Mouse (Mus musculus): ENCODE results near the gene Pla2g4e. TPM values are rescaled to one million over a fixed set of nuclear protein-coding genes. Genes with fewer than 3 reads are reported as not detected.

Gene Pla2g4e
- polyA plus RNA-seq, 1 experiment from 2014 or later: 1.3 TPM

DNA sequence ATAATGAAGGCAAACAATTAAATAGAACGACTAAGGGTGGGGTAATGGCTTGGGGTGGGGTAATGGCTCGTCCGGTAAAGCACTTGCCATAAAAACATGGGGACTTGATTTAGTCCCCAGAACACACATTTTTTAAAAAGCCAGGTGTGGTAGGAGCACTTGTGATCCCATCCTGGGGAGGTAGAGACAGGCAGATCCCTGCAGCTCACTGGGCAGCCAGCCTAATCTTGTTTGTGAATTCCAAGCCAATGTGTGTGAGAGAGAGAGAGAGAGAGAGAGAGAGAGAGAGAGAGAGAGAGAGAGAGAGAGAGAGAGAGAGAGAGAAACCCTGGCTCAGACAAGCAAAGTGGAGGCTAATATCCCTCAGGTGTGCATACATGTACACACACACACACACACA, 9.8 kb downstream of the Pla2g4e start:
- Histone ChIP-seq H3K4me1 (replicated peaks) (no peaks in the 10 kb centered on the region), H3K9ac (no peak overlapping the region), H3K9me3 (no peaks in the 10 kb centered on the region), H3K36me3 (no peaks in the 10 kb centered on the region), H3K27me3 (no peaks in the 10 kb centered on the region), H3K27ac (replicated peaks) (no peak overlapping the region), H3K4me3 (no peak overlapping the region), H3K4me2 (no peak overlapping the region)
- ATAC-seq (ENCODE audit: low read depth): no peak
- WGBS: 66% methylated on average over 3 of the region's 3 CpGs

DNA sequence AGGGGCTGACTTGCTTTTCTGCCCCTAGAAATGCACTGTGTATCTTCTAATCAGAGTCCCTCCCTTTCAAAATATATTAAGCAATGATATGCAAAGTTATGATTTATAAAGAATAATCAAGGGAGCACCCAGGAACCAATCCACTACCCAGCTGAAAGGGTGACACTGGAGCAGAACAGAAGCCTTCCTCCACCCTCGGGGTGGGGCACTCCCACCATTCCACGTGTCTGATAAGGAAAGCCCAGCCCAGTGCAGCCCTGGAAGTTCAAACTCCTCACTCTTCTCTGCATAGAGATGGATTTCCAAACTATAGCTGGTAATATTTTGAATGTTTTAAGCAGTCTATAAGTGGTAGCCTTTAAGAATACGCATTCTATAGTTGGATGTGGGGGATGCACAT, 13.5 kb downstream of the Pla2g4e start:
- H3K4me2 ChIP-seq: no peak overlapping the region
- WGBS: 71% methylated on average over 3 of the region's 3 CpGs
- H3K27ac ChIP-seq (replicated peaks): no peak overlapping the region
- H3K4me3 ChIP-seq: no peak overlapping the region
- H3K4me1 ChIP-seq (replicated peaks): no peaks in the 10 kb centered on the region
- H3K36me3 ChIP-seq: no peaks in the 10 kb centered on the region
- H3K9ac ChIP-seq: no peak overlapping the region
- no peak for ATAC-seq (ENCODE audit: low read depth)
- H3K27me3 ChIP-seq: no peaks in the 10 kb centered on the region
- H3K9me3 ChIP-seq: no peaks in the 10 kb centered on the region

DNA sequence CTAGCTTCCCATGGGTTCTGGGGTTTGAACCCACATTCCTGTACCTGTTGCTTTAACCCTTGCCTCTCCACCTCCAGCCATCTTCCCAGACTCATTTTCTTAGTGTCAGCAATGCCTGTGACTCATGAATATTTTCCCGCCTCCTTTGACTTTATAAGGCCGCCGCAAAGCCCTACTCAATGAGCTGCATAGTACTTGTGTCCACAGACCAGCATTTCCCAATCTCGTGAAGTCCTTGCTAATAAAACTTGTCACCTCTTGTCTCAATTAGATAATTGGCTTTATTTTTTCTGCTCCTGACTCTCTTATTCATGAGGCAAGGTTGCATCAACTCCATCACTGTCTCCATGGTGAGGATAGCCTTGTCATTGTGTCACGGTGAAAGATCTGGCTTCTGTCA, 30.5 kb downstream of the Pla2g4e start:
- no peaks in the 10 kb centered on the region for H3K27me3 ChIP-seq
- WGBS: 92% methylated on average over 5 of the region's 5 CpGs
- H3K9ac ChIP-seq: no peak overlapping the region
- H3K36me3 ChIP-seq: no peaks in the 10 kb centered on the region
- no peak for ATAC-seq (ENCODE audit: low read depth)
- no peak overlapping the region for H3K27ac ChIP-seq (replicated peaks)
- no peaks in the 10 kb centered on the region for H3K4me1 ChIP-seq (replicated peaks)
- H3K4me3 ChIP-seq: no peak overlapping the region
- H3K4me2 ChIP-seq: no peak overlapping the region
- H3K9me3 ChIP-seq: no peaks in the 10 kb centered on the region

DNA sequence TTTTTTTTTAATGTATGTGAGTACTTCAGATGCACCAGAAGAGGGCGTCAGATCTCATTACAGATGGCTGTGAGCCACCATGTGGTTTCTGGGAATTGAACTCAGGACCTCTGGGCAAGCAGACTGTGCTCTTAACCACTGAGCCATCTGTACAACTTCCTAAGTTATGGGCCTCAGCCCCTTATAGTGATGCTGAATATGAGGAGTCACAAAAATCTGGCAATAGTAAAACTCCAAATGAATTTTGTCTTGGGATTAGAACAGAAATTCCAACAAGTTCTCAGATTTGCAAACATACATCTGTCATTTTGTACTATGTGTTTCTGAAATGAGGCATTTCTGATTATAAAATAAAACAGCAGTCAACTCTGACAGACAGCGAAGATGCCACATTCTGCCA, 33.7 kb downstream of the Pla2g4e start:
- ATAC-seq (ENCODE audit: low read depth): no peak
- Histone ChIP-seq H3K9ac (no peak overlapping the region), H3K36me3 (no peaks in the 10 kb centered on the region), H3K4me2 (no peak overlapping the region), H3K27ac (replicated peaks) (no peak overlapping the region), H3K4me1 (replicated peaks) (no peaks in the 10 kb centered on the region), H3K4me3 (no peak overlapping the region), H3K27me3 (no peaks in the 10 kb centered on the region), H3K9me3 (no peaks in the 10 kb centered on the region)
- WGBS: 64% methylated on average over 2 of the region's 2 CpGs

DNA sequence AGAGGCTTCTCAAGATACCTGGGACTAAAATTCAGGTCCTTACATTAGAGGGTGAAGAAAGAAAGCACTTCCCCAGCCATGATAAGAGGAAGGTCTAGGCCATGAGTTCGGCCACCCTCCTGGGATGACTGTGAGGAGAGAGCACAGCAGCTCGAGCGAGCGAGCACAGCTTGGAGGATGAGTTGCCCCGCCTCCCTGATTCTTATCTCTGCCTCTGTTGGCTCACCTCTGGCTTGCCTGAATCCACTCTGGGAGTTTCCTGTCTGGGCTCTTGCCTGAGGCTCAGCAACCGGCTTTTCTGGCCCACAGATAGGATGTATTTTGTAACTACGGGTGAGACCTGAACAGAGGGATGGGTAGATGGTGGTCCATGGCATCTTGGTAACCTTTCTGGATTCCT, 37.2 kb downstream of the Pla2g4e start:
- Histone ChIP-seq H3K27ac (replicated peaks) (no peak overlapping the region), H3K4me1 (replicated peaks) (no peaks in the 10 kb centered on the region), H3K36me3 (no peaks in the 10 kb centered on the region), H3K4me3 (no peak overlapping the region), H3K9me3 (no peaks in the 10 kb centered on the region), H3K9ac (no peak overlapping the region), H3K27me3 (no peaks in the 10 kb centered on the region), H3K4me2 (no peak overlapping the region)
- ATAC-seq (ENCODE audit: low read depth): no peak
- 69% methylated on average over 7 of the region's 7 CpGs for WGBS

DNA sequence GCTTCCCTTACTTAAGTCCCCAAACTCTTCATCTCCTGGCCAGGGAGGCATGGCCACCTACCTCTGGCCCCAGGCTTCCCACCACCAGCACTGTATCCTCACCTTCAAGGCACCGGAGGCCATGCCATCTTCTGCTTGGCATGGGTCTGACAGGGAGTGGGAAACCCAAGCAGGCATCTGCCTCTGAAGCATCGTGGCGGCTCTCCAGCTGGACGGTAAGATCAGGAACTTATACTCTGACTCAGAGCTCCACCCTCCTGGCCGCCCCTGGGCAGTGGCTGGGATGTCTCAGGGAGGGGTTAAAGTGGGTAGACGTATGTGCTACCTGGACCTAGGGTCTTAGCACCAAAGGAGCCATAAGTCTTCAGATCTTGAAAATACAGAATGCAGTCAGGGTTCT, 38.1 kb downstream of the Pla2g4e start:
- no peaks in the 10 kb centered on the region for H3K27me3 ChIP-seq

DNA sequence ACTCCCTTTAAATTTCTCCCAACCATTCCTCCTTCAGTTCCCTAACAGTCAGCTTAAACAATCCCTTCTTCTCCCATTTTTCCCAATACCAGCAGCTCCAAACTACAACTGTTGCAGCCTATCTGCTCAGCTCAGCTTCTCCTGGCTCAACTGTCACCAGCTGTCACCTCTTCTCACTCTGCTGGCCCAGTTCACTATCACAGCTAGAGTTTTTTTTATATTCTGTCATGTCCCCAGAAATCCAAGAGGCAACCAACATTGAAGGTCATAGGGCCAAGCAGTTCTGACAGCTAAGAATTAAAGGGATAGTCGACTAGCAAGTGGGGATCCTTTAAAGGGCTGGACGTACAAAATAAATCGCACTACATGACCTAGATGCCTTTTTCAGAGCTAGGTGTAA, 41.4 kb downstream of the Pla2g4e start:
- 74% methylated on average over 3 of the region's 3 CpGs for WGBS
- Histone ChIP-seq H3K4me3 (no peak overlapping the region), H3K27me3 (no peaks in the 10 kb centered on the region), H3K27ac (replicated peaks) (no peak overlapping the region), H3K4me2 (no peak overlapping the region), H3K4me1 (replicated peaks) (no peaks in the 10 kb centered on the region), H3K9ac (no peak overlapping the region), H3K9me3 (no peaks in the 10 kb centered on the region), H3K36me3 (no peaks in the 10 kb centered on the region)
- no peak for ATAC-seq (ENCODE audit: low read depth)

More for the DNA sequence above, 38.1 kb downstream of the Pla2g4e start:
- Histone ChIP-seq H3K4me3 (no peak overlapping the region), H3K9ac (no peak overlapping the region), H3K4me1 (replicated peaks) (no peaks in the 10 kb centered on the region), H3K9me3 (no peaks in the 10 kb centered on the region), H3K4me2 (no peak overlapping the region), H3K36me3 (no peaks in the 10 kb centered on the region), H3K27ac (replicated peaks) (no peak overlapping the region)
- 90% methylated on average over 6 of the region's 6 CpGs for WGBS
- ATAC-seq (ENCODE audit: low read depth): no peak

DNA sequence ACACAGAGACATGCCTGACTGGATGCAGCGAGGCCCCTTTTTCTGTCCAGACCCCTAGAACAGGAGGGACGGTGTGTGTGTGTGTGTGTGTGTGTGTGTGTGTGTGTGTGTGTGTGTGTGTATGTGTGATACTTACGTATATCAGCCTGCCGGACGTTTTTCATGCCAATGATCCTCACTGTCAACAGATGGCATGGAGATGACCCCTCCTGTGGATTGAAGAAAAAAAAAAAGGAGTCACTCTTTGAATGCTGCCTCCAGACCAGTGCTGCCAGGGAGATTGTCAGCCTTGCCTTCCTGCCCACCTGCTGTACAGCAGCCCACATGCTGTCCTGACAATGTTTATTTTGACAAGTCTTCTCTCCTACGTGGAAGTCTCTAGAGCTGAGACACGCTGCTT, 45.1 kb downstream of the Pla2g4e start:
- Histone ChIP-seq H3K9ac (no peak overlapping the region), H3K36me3 (no peaks in the 10 kb centered on the region), H3K27ac (replicated peaks) (no peak overlapping the region), H3K27me3 (no peaks in the 10 kb centered on the region), H3K4me2 (no peak overlapping the region), H3K9me3 (no peaks in the 10 kb centered on the region), H3K4me3 (no peak overlapping the region), H3K4me1 (replicated peaks) (no peaks in the 10 kb centered on the region)
- ATAC-seq (ENCODE audit: low read depth): no peak
- WGBS: 79% methylated on average over 6 of the region's 7 CpGs

DNA sequence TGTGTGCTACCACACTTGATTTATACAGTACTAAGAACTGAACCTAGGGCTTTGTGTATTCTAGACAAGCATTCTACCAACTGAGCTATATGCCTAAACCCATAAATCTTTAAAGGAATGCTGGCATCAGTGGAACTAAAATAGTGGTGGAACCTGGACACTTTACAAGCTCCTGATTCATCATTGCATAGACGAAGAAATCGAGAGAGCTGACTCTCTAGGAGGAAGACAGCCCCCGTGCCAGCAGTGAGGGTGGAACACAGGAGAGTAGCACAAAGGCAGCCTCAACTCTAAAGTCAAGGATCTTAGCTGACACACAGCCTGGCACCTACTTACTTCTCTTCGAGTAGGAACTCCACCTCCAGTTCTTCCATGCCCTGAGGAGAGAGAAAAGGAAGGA, 57.0 kb downstream of the Pla2g4e start:
- no peak for ATAC-seq (ENCODE audit: low read depth)

DNA sequence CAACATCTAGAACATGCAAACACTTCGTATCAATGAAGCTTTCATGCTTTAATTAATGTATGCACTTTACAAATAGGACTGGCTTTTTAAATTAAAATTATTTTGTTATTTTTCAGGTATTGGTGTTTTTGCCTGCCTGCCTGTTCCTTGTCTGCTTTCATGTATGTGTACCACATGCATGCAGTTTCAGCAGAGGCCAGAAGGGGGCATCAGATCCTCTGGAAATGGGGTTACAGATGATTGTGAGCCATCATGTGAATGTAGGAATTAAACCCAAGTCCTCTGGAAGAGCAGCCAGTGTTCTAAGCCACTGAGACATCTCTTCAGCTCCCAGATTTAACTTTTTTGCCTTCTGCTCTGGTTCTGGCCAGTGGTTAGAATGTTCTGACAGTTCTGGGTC, 57.6 kb downstream of the Pla2g4e start:
- Histone ChIP-seq H3K4me1 (replicated peaks) (no peaks in the 10 kb centered on the region), H3K9ac (no peak overlapping the region), H3K9me3 (no peaks in the 10 kb centered on the region; the same call in 1 of the 2 replicates), H3K4me3 (no peak overlapping the region), H3K27me3 (no peaks in the 10 kb centered on the region), H3K4me2 (no peak overlapping the region), H3K27ac (replicated peaks) (no peak overlapping the region), H3K36me3 (no peaks in the 10 kb centered on the region)
- WGBS: 93% methylated on average over 1 of the region's 1 CpGs
- ATAC-seq (ENCODE audit: low read depth): no peak

More for the DNA sequence above, 57.0 kb downstream of the Pla2g4e start:
- Histone ChIP-seq H3K4me2 (no peak overlapping the region), H3K9ac (no peak overlapping the region), H3K4me3 (no peak overlapping the region), H3K27ac (replicated peaks) (no peak overlapping the region), H3K36me3 (no peaks in the 10 kb centered on the region), H3K9me3 (no peaks in the 10 kb centered on the region; the same call in 1 of the 2 replicates), H3K4me1 (replicated peaks) (no peaks in the 10 kb centered on the region), H3K27me3 (no peaks in the 10 kb centered on the region)
- WGBS: 86% methylated on average over 4 of the region's 4 CpGs

DNA sequence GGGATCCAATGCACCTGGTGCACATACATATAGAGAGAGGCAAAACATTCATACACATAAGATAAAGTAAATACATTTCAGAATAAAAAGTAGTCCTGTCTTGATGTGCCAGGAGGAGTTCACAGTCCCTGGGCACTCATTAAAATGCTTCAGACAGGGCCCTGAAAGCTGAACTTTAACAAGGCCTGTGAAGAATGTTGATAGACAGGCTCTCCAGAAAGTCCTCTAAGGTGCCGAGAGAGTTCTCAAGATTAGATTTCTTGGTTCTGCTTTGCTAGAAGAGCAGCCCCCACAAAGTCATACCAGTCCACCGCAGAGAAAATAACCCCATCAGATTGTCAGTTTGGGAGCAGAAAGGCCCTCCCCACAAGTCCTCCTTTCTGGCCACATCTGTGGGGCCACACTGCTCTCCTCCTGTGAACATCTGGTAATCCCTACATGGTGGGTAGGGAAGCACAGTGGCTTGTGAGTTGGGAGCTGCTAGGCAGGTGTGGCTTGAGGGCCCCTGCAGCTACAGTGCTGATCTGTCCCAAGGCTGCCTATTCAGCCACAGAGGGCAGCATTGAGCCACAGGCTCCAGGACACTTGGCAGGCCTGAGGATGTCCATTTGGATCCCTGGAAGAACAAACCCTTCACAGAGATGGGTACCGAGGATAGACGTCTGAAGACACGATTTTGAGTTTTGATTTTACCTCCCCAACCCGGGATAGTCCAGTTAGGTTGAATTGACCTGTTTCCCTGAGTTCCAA, 59.4 kb downstream of the Pla2g4e start:
- H3K9me3 ChIP-seq: no peaks in the 10 kb centered on the region; the same call in 1 of the 2 replicates
- 81% methylated on average over 6 of the region's 6 CpGs for WGBS
- no peak for ATAC-seq (ENCODE audit: low read depth)

DNA sequence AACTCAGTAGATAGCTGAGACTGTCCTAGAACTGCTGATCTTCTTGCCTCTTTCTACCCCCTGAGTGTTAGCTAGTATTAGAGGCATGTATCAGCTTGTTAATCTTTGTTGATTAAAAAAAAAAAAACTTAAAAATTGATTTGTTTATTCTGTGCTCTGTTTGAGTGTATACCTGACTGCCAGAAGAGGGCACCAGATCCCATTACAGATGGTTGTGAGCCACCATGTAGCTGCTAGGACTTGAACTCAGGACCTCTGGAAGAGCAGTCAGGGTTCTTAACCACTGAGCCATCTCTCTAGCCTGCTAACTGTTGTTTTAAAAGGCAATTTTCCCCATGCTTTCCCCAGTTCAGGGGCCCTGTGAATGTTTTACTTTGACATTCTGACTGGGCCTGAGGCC, 66.2 kb downstream of the Pla2g4e start:
- ATAC-seq (ENCODE audit: low read depth): no peak
- no peak overlapping the region for H3K4me3 ChIP-seq

More for the DNA sequence above, 59.4 kb downstream of the Pla2g4e start:
- Histone ChIP-seq H3K36me3 (no peaks in the 10 kb centered on the region), H3K27ac (replicated peaks) (no peak overlapping the region), H3K9ac (no peak overlapping the region), H3K4me1 (replicated peaks) (no peaks in the 10 kb centered on the region), H3K27me3 (no peaks in the 10 kb centered on the region), H3K4me3 (no peak overlapping the region), H3K4me2 (no peak overlapping the region)

DNA sequence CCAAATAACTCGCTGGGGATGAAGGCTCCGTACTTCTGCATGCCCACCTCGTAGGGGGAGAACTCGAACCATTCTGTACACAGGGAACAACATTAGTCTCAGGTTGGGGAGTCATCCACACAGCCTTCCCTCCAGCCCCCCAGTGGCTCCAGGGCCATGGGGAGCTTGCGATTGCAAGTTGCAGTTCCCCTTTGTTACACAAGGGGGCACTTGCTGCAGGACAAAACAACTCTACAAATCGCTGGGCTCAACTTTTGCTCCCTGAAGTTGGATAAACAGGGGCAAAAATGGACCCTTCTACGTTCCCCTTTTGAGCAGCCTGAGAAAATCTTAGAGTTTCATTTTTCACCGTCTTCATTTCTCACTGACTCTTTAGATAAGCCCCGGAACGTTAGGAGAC, 71.4 kb downstream of the Pla2g4e start:
- H3K4me1 ChIP-seq (replicated peaks): no peaks in the 10 kb centered on the region
- H3K9me3 ChIP-seq: no peaks in the 10 kb centered on the region
- no peaks in the 10 kb centered on the region for H3K36me3 ChIP-seq
- H3K27me3 ChIP-seq: 0 out of 2 replicates have a peak, but pooled peaks cover 5% of the 10 kb centered on the region
- no peak overlapping the region for H3K9ac ChIP-seq
- no peak for ATAC-seq (ENCODE audit: low read depth)
- H3K4me3 ChIP-seq: no peak overlapping the region
- H3K27ac ChIP-seq (replicated peaks): no peak overlapping the region
- H3K4me2 ChIP-seq: no peak overlapping the region
- 29% methylated on average over 10 of the region's 10 CpGs for WGBS

More for the DNA sequence above, 66.2 kb downstream of the Pla2g4e start:
- H3K27ac ChIP-seq (replicated peaks): no peak overlapping the region
- 0 out of 2 replicates have a peak, but pooled peaks cover 5% of the 10 kb centered on the region for H3K27me3 ChIP-seq
- H3K4me2 ChIP-seq: no peak overlapping the region
- no peaks in the 10 kb centered on the region for H3K4me1 ChIP-seq (replicated peaks)
- no peaks in the 10 kb centered on the region for H3K9me3 ChIP-seq
- H3K36me3 ChIP-seq: no peaks in the 10 kb centered on the region
- H3K9ac ChIP-seq: no peak overlapping the region

Measured in neural tube, embryonic 13.5 days (tissue).